Mouse (Mus musculus): ENCODE results near the gene Nepn. TPM values are rescaled to one million over a fixed set of nuclear protein-coding genes. Genes with fewer than 3 reads are reported as not detected.
A peak's percentile ranks its signal among the peaks of the same experiment; 100 is the strongest.
"Not testable (repeated sequence)": the region's sequence is repeated elsewhere in the genome, so short reads cannot be mapped to it uniquely, and the experiment has no call there.

Nepn gene
- not detected in 2 replicates for polyA plus RNA-seq (2015; fragmentation: Nextera tagmentation; extraction: Ambion mirVana)

- Histone ChIP-seq H3K9ac (replicated peaks; ENCODE audit: low read depth, low read length) (no peak within 1 kb of the TSS), H3K4me3 (replicated peaks; ENCODE audit: low read length) (no peak within 1 kb of the TSS), H3K27me3 (replicated peaks; ENCODE audit: control insufficient read depth, insufficient read depth, low read length) (no peaks in the 10 kb centered on the region), H3K27ac (ENCODE audit: low read length) (no peak within 1 kb of the TSS), H3K9me3 (ENCODE audit: control insufficient read depth, low read length) (no peaks in the 10 kb centered on the region), H3K4me1 (replicated peaks; ENCODE audit: control insufficient read depth, insufficient read depth, low read length) (no peaks in the 10 kb centered on the region), H3K36me3 (ENCODE audit: control insufficient read depth, insufficient read depth) (no peaks in the 10 kb centered on the region), H3K4me2 (ENCODE audit: low read length) (no peak within 1 kb of the TSS)
- 78% methylated on average over 5 of the region's 5 CpGs for WGBS
- no peak for ATAC-seq
Measured at GRCm38 (mm10) chr10:52388922-52389430, at the start of gene Nepn. TSS of gene Nepn (plus strand) at chr10:52388972.

DNA sequence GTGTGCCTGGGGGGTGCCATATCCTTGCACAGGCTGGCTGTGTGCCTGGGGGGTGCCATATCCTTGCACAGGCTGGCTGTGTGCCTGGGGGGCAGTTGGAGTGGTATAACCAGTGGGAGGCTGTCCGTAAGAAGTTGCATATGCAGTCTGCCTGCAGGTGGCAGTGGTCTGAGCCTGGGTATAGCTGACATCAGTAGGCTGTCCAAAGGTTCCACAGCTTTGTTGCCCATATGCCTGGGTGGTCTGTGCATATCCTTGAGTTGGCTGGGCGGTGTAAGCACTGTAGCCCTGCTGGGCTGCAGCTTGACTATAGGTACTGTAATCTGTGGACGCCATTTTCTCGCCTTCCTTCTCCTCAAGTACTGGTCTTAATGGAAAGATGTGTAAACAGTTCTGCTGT, 45.4 kb upstream of the Nepn start:
- not testable (repeated sequence) for H3K9me3 ChIP-seq (ENCODE audit: control insufficient read depth, low read length); H3K4me3 ChIP-seq (replicated peaks; ENCODE audit: low read length); H3K9ac ChIP-seq (replicated peaks; ENCODE audit: low read depth, low read length); H3K27ac ChIP-seq (ENCODE audit: low read length); H3K27me3 ChIP-seq (replicated peaks; ENCODE audit: control insufficient read depth, insufficient read depth, low read length); H3K4me2 ChIP-seq (ENCODE audit: low read length); H3K4me1 ChIP-seq (replicated peaks; ENCODE audit: control insufficient read depth, insufficient read depth, low read length)
- peaks cover 16% of the 10 kb centered on the region for H3K36me3 ChIP-seq (ENCODE audit: control insufficient read depth, insufficient read depth)
- ATAC-seq: 0 out of 2 replicates have a peak, but pooled peaks have one; percentile 18
- 90% methylated on average over 4 of the region's 4 CpGs for WGBS

GRCm38 (mm10) chr10:52353184-52353583, 35.6 kb upstream of the Nepn start:
- Histone ChIP-seq H3K4me3 (replicated peaks; ENCODE audit: low read length) (no peak overlapping the region), H3K4me1 (replicated peaks; ENCODE audit: control insufficient read depth, insufficient read depth, low read length) (no peaks in the 10 kb centered on the region), H3K9ac (replicated peaks; ENCODE audit: low read depth, low read length) (no peak overlapping the region), H3K9me3 (ENCODE audit: control insufficient read depth, low read length) (no peaks in the 10 kb centered on the region), H3K4me2 (ENCODE audit: low read length) (no peak overlapping the region), H3K27me3 (replicated peaks; ENCODE audit: control insufficient read depth, insufficient read depth, low read length) (no peaks in the 10 kb centered on the region), H3K27ac (ENCODE audit: low read length) (no peak overlapping the region), H3K36me3 (ENCODE audit: control insufficient read depth, insufficient read depth) (peaks cover 23% of the 10 kb centered on the region)
- ATAC-seq: no peak
- 71% methylated on average over 9 of the region's 9 CpGs for WGBS

GRCm38 (mm10) chr10:52358467-52358866, 30.3 kb upstream of the Nepn start, which contains the start of gene Gm26741:
TSS of gene Gm26741 (plus strand) at chr10:52358767.
- H3K36me3 ChIP-seq (ENCODE audit: control insufficient read depth, insufficient read depth): peaks cover 4% of the 10 kb centered on the region; the same call in 1 of the 2 replicates
- no peak within 1 kb of the TSS for H3K27ac ChIP-seq (ENCODE audit: low read length)
- H3K27me3 ChIP-seq (replicated peaks; ENCODE audit: control insufficient read depth, insufficient read depth, low read length): no peaks in the 10 kb centered on the region
- H3K4me3 ChIP-seq (replicated peaks; ENCODE audit: low read length): no peak within 1 kb of the TSS
- H3K9ac ChIP-seq (replicated peaks; ENCODE audit: low read depth, low read length): no peak within 1 kb of the TSS
- no peak within 1 kb of the TSS for H3K4me2 ChIP-seq (ENCODE audit: low read length)
- 87% methylated on average over 2 of the region's 2 CpGs for WGBS
- no peaks in the 10 kb centered on the region for H3K9me3 ChIP-seq (ENCODE audit: control insufficient read depth, low read length)
- no peaks in the 10 kb centered on the region for H3K4me1 ChIP-seq (replicated peaks; ENCODE audit: control insufficient read depth, insufficient read depth, low read length)
- no peak for ATAC-seq

GRCm38 (mm10) chr10:52360241-52360735, 28.5 kb upstream of the Nepn start:
- Histone ChIP-seq H3K4me1 (replicated peaks; ENCODE audit: control insufficient read depth, insufficient read depth, low read length) (no peaks in the 10 kb centered on the region), H3K4me3 (replicated peaks; ENCODE audit: low read length) (no peak overlapping the region), H3K27ac (ENCODE audit: low read length) (no peak overlapping the region), H3K9me3 (ENCODE audit: control insufficient read depth, low read length) (no peaks in the 10 kb centered on the region), H3K9ac (replicated peaks; ENCODE audit: low read depth, low read length) (no peak overlapping the region), H3K27me3 (replicated peaks; ENCODE audit: control insufficient read depth, insufficient read depth, low read length) (no peaks in the 10 kb centered on the region), H3K36me3 (ENCODE audit: control insufficient read depth, insufficient read depth) (peaks cover 4% of the 10 kb centered on the region; the same call in 1 of the 2 replicates), H3K4me2 (ENCODE audit: low read length) (no peak overlapping the region)
- WGBS: 98% methylated on average over 4 of the region's 4 CpGs
- ATAC-seq: no peak

DNA sequence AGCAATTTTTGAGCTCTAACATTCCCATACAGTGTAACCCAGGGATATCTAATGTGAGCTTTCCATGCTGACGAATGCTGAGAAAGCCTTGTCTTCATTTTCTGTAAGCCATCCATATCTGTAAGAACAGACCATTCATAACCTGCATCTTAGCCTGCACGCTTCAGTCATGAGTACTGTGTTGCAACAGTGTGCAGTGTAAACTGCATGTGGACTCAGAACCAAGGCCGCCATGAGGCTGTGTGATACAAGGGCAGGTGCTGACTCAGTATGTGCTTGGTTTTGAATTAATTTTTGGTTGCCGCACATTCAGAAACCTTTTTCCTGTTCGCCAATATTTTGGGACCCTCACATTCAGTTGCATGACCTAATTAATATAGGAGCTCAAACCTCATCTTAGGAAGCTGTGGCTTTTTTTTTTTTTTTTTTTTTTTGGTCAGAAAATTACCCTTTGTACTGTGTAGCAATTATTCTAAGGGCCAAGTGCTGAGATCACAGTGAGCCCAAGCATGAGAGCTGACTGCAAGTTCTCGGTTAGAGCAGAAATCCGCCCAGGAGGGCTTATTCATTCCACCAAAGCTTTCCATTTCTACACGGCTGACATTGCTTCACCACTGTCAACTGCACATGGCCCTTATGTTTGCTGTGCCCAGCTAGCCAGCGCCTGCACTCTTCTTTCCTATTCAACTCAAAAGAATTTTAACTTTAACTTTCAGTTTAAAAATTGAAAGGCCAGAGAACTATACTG, 27.7 kb upstream of the Nepn start:
- Histone ChIP-seq H3K4me2 (ENCODE audit: low read length) (no peak overlapping the region), H3K27me3 (replicated peaks; ENCODE audit: control insufficient read depth, insufficient read depth, low read length) (no peaks in the 10 kb centered on the region), H3K36me3 (ENCODE audit: control insufficient read depth, insufficient read depth) (peaks cover 2% of the 10 kb centered on the region; the same call in 1 of the 2 replicates), H3K9ac (replicated peaks; ENCODE audit: low read depth, low read length) (no peak overlapping the region), H3K9me3 (ENCODE audit: control insufficient read depth, low read length) (no peaks in the 10 kb centered on the region), H3K27ac (ENCODE audit: low read length) (no peak overlapping the region), H3K4me1 (replicated peaks; ENCODE audit: control insufficient read depth, insufficient read depth, low read length) (no peaks in the 10 kb centered on the region), H3K4me3 (replicated peaks; ENCODE audit: low read length) (no peak overlapping the region)
- WGBS: 81% methylated on average over 9 of the region's 9 CpGs
- ATAC-seq: no peak

GRCm38 (mm10) chr10:52368376-52368775, 20.4 kb upstream of the Nepn start:
- 76% methylated on average over 4 of the region's 4 CpGs for WGBS
- ATAC-seq: no peak
- no peaks in the 10 kb centered on the region for H3K27me3 ChIP-seq (replicated peaks; ENCODE audit: control insufficient read depth, insufficient read depth, low read length)

DNA sequence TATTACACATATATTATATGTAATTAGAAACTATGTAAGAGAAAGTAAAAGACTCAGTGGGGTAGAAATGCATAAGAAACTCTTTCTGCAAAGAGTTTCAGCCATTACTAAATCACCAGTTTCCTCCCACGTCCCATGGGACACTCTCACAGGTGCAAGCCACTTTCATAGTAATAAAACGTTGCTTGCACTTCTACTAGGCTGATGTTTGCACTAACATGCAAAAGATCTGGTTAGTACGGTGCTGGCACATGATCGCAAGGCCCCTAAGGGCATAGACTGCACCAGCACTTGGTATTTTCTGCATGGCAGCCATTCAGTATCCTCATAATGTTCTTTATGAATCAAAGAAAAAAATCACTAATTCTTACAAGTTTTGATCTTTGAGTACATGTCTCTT, 14.9 kb upstream of the Nepn start:
- no peak overlapping the region for H3K4me3 ChIP-seq (replicated peaks; ENCODE audit: low read length)
- 85% methylated on average over 4 of the region's 4 CpGs for whole genome bisulfite sequencing
- H3K9me3 ChIP-seq (ENCODE audit: control insufficient read depth, low read length): no peaks in the 10 kb centered on the region
- no peak for ATAC-seq
- H3K4me1 ChIP-seq (replicated peaks; ENCODE audit: control insufficient read depth, insufficient read depth, low read length): peaks cover 3% of the 10 kb centered on the region; the same call in 1 of the 2 replicates
- H3K36me3 ChIP-seq (ENCODE audit: control insufficient read depth, insufficient read depth): no peaks in the 10 kb centered on the region
- no peak overlapping the region for H3K4me2 ChIP-seq (ENCODE audit: low read length)
- H3K27ac ChIP-seq (ENCODE audit: low read length): no peak overlapping the region
- H3K27me3 ChIP-seq (replicated peaks; ENCODE audit: control insufficient read depth, insufficient read depth, low read length): no peaks in the 10 kb centered on the region
- H3K9ac ChIP-seq (replicated peaks; ENCODE audit: low read depth, low read length): no peak overlapping the region

More at GRCm38 (mm10) chr10:52368376-52368775, 20.4 kb upstream of the Nepn start:
- no peak overlapping the region for H3K4me2 ChIP-seq (ENCODE audit: low read length)
- H3K9ac ChIP-seq (replicated peaks; ENCODE audit: low read depth, low read length): no peak overlapping the region
- H3K9me3 ChIP-seq (ENCODE audit: control insufficient read depth, low read length): no peaks in the 10 kb centered on the region
- H3K4me1 ChIP-seq (replicated peaks; ENCODE audit: control insufficient read depth, insufficient read depth, low read length): no peaks in the 10 kb centered on the region
- H3K36me3 ChIP-seq (ENCODE audit: control insufficient read depth, insufficient read depth): no peaks in the 10 kb centered on the region
- H3K27ac ChIP-seq (ENCODE audit: low read length): no peak overlapping the region
- no peak overlapping the region for H3K4me3 ChIP-seq (replicated peaks; ENCODE audit: low read length)

DNA sequence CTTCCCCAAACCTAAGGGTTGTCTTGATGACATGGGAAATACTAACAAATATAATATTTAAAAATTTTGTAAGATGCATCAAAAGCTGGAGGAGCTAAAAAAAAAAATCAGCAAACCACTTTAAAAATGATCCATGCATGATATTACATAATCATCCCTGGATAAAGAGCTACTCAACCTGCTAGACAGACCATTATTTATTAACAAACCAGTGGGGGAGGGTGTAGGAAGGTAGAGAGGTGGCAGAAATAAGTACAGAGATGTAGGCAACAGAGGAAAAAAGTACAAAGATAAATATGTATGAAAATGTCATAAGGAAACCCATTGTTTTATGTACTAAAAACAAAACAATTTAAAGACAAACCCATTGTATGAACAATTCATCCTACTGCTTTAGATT, 14.1 kb upstream of the Nepn start:
- H3K4me2 ChIP-seq (ENCODE audit: low read length): no peak overlapping the region
- no peaks in the 10 kb centered on the region for H3K27me3 ChIP-seq (replicated peaks; ENCODE audit: control insufficient read depth, insufficient read depth, low read length)
- no peaks in the 10 kb centered on the region for H3K9me3 ChIP-seq (ENCODE audit: control insufficient read depth, low read length)
- ATAC-seq: no peak
- no peak overlapping the region for H3K27ac ChIP-seq (ENCODE audit: low read length)
- no peaks in the 10 kb centered on the region for H3K36me3 ChIP-seq (ENCODE audit: control insufficient read depth, insufficient read depth)
- H3K9ac ChIP-seq (replicated peaks; ENCODE audit: low read depth, low read length): no peak overlapping the region
- no peak overlapping the region for H3K4me3 ChIP-seq (replicated peaks; ENCODE audit: low read length)
- peaks cover 5% of the 10 kb centered on the region for H3K4me1 ChIP-seq (replicated peaks; ENCODE audit: control insufficient read depth, insufficient read depth, low read length)

Data from forebrain, embryonic 16.5 days (tissue).